Mouse (Mus musculus) small intestine, adult 2 months (tissue): Measurements from ENCODE around the gene Sox14. TPM values are rescaled to one million over a fixed set of nuclear protein-coding genes. Genes with fewer than 3 reads are reported as not detected.

Experiments
- H3K27ac ChIP-seq: fragments of 200-500 bp; 2 replicates; pipeline ENCODE4 v1.5.1; 2012; ENCODE audit warnings: low read depth, low read length, control low read depth, inconsistent platforms; ENCODE audit not compliant: insufficient read depth
- H3K27me3 ChIP-seq: fragments of 200-500 bp; 2 replicates; pipeline ENCODE4 v1.6.1; 2012; ENCODE audit warnings: mild to moderate bottlenecking, moderate library complexity, low read length, inconsistent platforms; ENCODE audit not compliant: control insufficient read depth, insufficient read depth
- H3K36me3 ChIP-seq: fragments of 200-500 bp; 2 replicates; pipeline ENCODE4 v1.6.1; 2012; ENCODE audit warnings: mild to moderate bottlenecking, low read length, control low read depth, inconsistent platforms; ENCODE audit not compliant: control insufficient read depth, insufficient read depth
- H3K4me1 ChIP-seq: fragments of 200-500 bp; 2 replicates; pipeline ENCODE4 v1.6.1; 2012; ENCODE audit warnings: low read length, inconsistent platforms, mixed read lengths; ENCODE audit not compliant: control insufficient read depth, insufficient read depth, insufficient read length
- H3K4me3 ChIP-seq: fragments of 200-500 bp; 2 replicates; pipeline ENCODE4 v1.5.1; 2012; ENCODE audit warnings: low read depth, mild to moderate bottlenecking, control low read depth, inconsistent platforms, low read length, moderate library complexity
- CTCF ChIP-seq: fragments of 200-500 bp; IDR thresholded peaks from 2 replicates; pipeline ENCODE4 v1.5.1; 2012; ENCODE audit warnings: low read depth, mild to moderate bottlenecking, control low read depth, inconsistent platforms, low read length, moderate library complexity, mixed read lengths; ENCODE audit not compliant: insufficient replicate concordance, insufficient read length; ENCODE audit errors: extremely low read depth
- POLR2A ChIP-seq: fragments of 200-500 bp; IDR thresholded peaks from 2 replicates; pipeline ENCODE4 v1.6.1; 2012; ENCODE audit warnings: low read depth, mild to moderate bottlenecking, control low read depth, inconsistent platforms, low read length, moderate library complexity
- WGBS: fragments of 180-500 bp; shearing (Covaris S2); methylation state at CpG from one replicate; pipeline ENCODE4 v1.1.7; 2018; 5-methylcytosine and 5-hydroxymethylcytosine counted together
- polyA plus RNA-seq: library from polyadenylated mRNA; depleted of rRNA; stranded (reverse); fragments of >200 nt; gene quantifications from 2 replicates; pipeline ENCODE4 v1.2.3, GENCODE M21; 2012

Gene Sox14
- polyA plus RNA-seq, 1 experiment, result not detected

GRCm38 (mm10) chr9:99868606-99869005 lies 7.4 kb downstream of the Sox14 start:
- no peaks in the 10 kb centered on the region for H3K36me3 ChIP-seq
- no peaks in the 10 kb centered on the region for H3K4me1 ChIP-seq
- WGBS, result 2% methylated on average over 26 of the region's 26 CpGs
- peaks cover 53% of the 10 kb centered on the region for H3K27me3 ChIP-seq
- H3K27ac ChIP-seq, result no peak overlapping the region
- TF ChIP-seq CTCF, result no peak
- no peak for TF ChIP-seq POLR2A
- no peak overlapping the region for H3K4me3 ChIP-seq

DNA sequence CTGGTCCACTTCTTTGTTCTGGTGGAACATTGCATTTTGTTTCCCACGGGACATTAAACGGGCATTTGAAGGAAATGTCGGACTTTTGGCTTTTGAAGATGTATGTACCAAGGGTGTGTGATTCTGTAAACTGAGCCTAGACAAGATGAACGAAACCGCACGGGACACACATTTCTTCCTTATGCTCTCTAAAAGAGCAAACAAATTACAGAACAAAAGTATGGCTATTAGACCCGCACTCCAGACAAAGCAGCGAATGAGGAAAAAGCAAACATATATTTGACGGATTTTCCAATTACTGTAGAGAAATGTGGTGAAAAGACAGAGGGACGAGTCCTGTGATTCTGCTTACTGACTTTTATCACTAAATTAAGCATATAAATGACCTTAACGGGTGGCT lies 7.9 kb downstream of the Sox14 start:
- WGBS, result 5% methylated on average over 11 of the region's 11 CpGs
- TF ChIP-seq CTCF (no peak), POLR2A (no peak)
- Histone ChIP-seq H3K27ac (no peak overlapping the region), H3K4me3 (no peak overlapping the region), H3K4me1 (no peaks in the 10 kb centered on the region), H3K27me3 (peaks cover 50% of the 10 kb centered on the region), H3K36me3 (no peaks in the 10 kb centered on the region)

- Histone ChIP-seq H3K36me3 (no peaks in the 10 kb centered on the region), H3K4me1 (no peaks in the 10 kb centered on the region), H3K27me3 (peaks cover 6% of the 10 kb centered on the region; the same call in 1 of the 2 replicates), H3K4me3 (no peak overlapping the region), H3K27ac (no peak overlapping the region)
- TF ChIP-seq CTCF (no peak), POLR2A (no peak)
- 81% methylated on average over 9 of the region's 9 CpGs for WGBS
Observed at GRCm38 (mm10) chr9:99862936-99863335, 13.0 kb downstream of the Sox14 start.

DNA sequence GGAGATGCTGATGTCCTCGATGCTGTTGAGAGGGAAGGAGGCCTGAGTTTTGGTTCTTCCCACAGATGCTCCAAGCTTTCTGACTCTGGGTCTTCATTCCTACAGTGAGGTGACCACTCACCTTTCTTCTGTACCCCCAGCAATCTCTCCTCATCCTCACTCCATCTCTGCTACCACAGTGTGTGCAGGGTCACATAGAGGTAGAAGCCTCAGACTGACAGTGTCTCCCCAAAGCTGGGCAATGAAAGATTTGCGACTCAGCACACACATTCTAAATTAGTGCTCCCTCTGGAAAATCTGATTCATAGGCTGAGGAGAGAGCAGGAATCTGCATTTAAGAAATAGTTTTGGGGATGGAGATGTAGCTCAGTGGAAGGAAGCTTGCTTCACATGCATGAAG lies 21.5 kb downstream of the Sox14 start:
- Histone ChIP-seq H3K27me3 (no peaks in the 10 kb centered on the region), H3K4me3 (no peak overlapping the region), H3K4me1 (no peaks in the 10 kb centered on the region), H3K27ac (no peak overlapping the region), H3K36me3 (no peaks in the 10 kb centered on the region)
- TF ChIP-seq CTCF, result no peak
- no peak for TF ChIP-seq POLR2A
- 82% methylated on average over 2 of the region's 2 CpGs for WGBS

DNA sequence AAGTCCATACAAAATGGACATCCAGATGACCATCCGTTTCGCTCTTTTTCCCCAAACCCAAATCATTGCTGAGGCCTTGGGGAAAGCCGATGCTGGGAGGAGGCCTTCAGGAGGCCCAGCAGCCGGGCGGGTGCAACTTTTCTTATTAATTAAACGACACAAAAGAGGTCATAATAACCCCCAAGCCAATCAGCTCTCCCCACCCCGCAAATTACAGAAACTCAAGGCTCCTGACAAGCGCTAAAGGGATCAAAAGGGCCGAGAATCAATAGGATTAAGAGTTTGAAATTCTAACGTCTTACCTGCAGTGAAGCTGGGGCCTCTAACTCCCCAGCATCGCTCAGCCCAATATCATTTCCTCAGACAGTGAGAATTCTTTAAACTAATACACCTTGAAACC lies 22.6 kb downstream of the Sox14 start:
- no peaks in the 10 kb centered on the region for H3K36me3 ChIP-seq
- TF ChIP-seq CTCF, result no peak
- TF ChIP-seq POLR2A, result no peak
- H3K27me3 ChIP-seq, result no peaks in the 10 kb centered on the region
- no peaks in the 10 kb centered on the region for H3K4me1 ChIP-seq
- 50% methylated on average over 11 of the region's 11 CpGs for WGBS
- no peak overlapping the region for H3K27ac ChIP-seq
- no peak overlapping the region for H3K4me3 ChIP-seq

DNA sequence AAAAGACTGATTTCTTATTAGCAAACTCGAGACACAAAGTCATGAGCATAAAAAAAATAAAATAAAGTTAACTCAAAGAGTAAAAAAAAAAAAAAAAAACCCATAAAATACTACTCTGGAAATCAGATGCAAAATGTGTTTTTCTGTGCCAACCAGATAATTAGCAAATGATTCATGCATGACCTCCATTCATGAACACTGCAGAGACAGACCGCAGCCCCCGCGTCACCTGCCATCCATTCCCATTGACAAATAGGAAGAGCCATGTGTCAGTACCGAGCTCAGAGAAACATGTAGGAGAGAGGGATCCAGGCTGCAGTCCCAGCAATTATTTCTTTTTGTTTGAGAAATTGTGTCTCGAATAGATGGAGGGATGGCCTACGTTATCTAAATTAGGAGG lies 25.6 kb downstream of the Sox14 start:
- TF ChIP-seq POLR2A (no peak), CTCF (no peak)
- WGBS, result 79% methylated on average over 7 of the region's 7 CpGs
- H3K27ac ChIP-seq, result no peak overlapping the region
- no peaks in the 10 kb centered on the region for H3K27me3 ChIP-seq
- H3K36me3 ChIP-seq, result no peaks in the 10 kb centered on the region
- H3K4me1 ChIP-seq, result no peaks in the 10 kb centered on the region
- no peak overlapping the region for H3K4me3 ChIP-seq

GRCm38 (mm10) chr9:99848327-99848726 lies 27.6 kb downstream of the Sox14 start:
- no peaks in the 10 kb centered on the region for H3K36me3 ChIP-seq
- TF ChIP-seq CTCF, result no peak
- TF ChIP-seq POLR2A, result no peak
- no peak overlapping the region for H3K4me3 ChIP-seq
- H3K27me3 ChIP-seq, result no peaks in the 10 kb centered on the region
- 61% methylated on average over 8 of the region's 8 CpGs for WGBS
- no peaks in the 10 kb centered on the region for H3K4me1 ChIP-seq
- H3K27ac ChIP-seq, result no peak overlapping the region

DNA sequence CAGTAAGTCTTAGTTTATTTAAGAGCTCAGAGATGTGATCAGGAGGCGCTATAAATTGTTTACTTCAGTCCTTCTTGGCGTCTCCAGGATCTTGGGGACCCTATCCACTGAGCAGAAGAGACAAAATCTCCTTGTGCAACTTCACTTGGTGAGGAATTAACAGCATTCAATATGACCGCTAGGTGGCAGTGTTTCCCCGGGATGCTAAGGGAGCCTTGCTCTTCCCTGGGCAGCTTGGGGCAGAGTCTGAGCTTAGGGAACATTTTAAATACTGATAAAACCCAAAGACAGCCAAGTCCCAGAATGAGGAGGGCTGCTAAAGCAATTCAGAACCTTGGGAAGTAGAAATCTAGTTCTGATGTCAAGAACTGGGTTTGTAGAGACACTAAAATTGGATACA lies 29.1 kb downstream of the Sox14 start:
- H3K36me3 ChIP-seq, result no peaks in the 10 kb centered on the region
- no peaks in the 10 kb centered on the region for H3K27me3 ChIP-seq
- no peaks in the 10 kb centered on the region for H3K4me1 ChIP-seq
- no peak overlapping the region for H3K4me3 ChIP-seq
- WGBS, result under 1% methylated on average over 4 of the region's 4 CpGs
- TF ChIP-seq CTCF (peak; percentile 82; the same call in 1 of the 2 replicates), POLR2A (no peak)
- H3K27ac ChIP-seq, result no peak overlapping the region
